Mouse (Mus musculus): ENCODE measurements at regions not wholly inside any gene's neighbourhood (a gene's known extent, or its start where the extent isn't known, plus 50 kb on each side); places are given as distances from the start of the nearest gene placed in this dataset.

GRCm38 (mm10) chr3:39784901-39785300, 746.2 kb upstream of the Intu start:
- Histone ChIP-seq H3K27me3 (ENCODE audit: control insufficient read depth, insufficient read depth, low read length) (no peaks in the 10 kb centered on the region), H3K9ac (ENCODE audit: low read length) (no peak overlapping the region), H3K27ac (replicated peaks) (no peak overlapping the region), H3K36me3 (ENCODE audit: control insufficient read depth, insufficient read depth, low read length) (no peaks in the 10 kb centered on the region), H3K4me2 (replicated peaks; ENCODE audit: low read depth) (no peak overlapping the region), H3K4me1 (replicated peaks; ENCODE audit: control insufficient read depth, insufficient read depth) (no peaks in the 10 kb centered on the region), H3K4me3 (ENCODE audit: low read depth, low read length) (no peak overlapping the region), H3K9me3 (ENCODE audit: control insufficient read depth, low read length) (no peaks in the 10 kb centered on the region)
- 87% methylated on average over 2 of the region's 2 CpGs for WGBS
- TF ChIP-seq CTCF (IDR thresholded peaks at IDR 0.05; ENCODE audit: low read depth), result no peak
- no peak for TF ChIP-seq EP300 (optimal IDR thresholded peaks at IDR 0.05)
- no peak for DNase-seq (ENCODE audit: low spot score)
- ATAC-seq (ENCODE audit: low FRiP score, low TSS enrichment), result no peak

DNA sequence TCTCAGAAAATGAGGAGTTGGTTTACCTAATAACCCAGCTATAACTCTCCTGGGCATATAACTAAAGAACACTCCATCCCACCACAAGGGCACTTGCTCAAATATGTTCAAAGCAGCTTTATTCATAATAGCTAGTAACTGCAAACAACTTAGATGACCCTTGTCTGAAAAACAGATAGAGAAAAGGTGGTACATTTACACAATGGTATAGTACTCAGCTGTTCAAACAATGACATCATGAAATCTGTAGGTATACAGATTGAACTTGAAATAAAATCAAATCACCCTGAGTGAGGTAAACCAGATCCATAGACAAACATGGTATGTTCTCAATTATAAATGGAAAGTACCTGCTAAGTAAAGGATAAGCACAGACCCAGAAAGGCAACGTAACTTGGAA, 721.5 kb upstream of the Intu start:
- TF ChIP-seq EP300 (optimal IDR thresholded peaks at IDR 0.05) (no peak), CTCF (IDR thresholded peaks at IDR 0.05; ENCODE audit: low read depth) (no peak)
- no peaks in the 10 kb centered on the region for H3K4me1 ChIP-seq (replicated peaks; ENCODE audit: control insufficient read depth, insufficient read depth)
- ATAC-seq (ENCODE audit: low FRiP score, low TSS enrichment) (no peak), DNase-seq (ENCODE audit: low spot score) (no peak)
- H3K9me3 ChIP-seq (ENCODE audit: control insufficient read depth, low read length), result no peaks in the 10 kb centered on the region
- WGBS, result 58% methylated on average over 1 of the region's 1 CpGs
- no peak overlapping the region for H3K4me3 ChIP-seq (ENCODE audit: low read depth, low read length)
- H3K9ac ChIP-seq (ENCODE audit: low read length), result no peak overlapping the region
- no peak overlapping the region for H3K27ac ChIP-seq (replicated peaks)
- no peak overlapping the region for H3K4me2 ChIP-seq (replicated peaks; ENCODE audit: low read depth)
- no peaks in the 10 kb centered on the region for H3K36me3 ChIP-seq (ENCODE audit: control insufficient read depth, insufficient read depth, low read length)
- H3K27me3 ChIP-seq (ENCODE audit: control insufficient read depth, insufficient read depth, low read length), result no peaks in the 10 kb centered on the region

- H3K27me3 ChIP-seq (ENCODE audit: control insufficient read depth, insufficient read depth, low read length), result no peaks in the 10 kb centered on the region
- H3K9ac ChIP-seq (ENCODE audit: low read length), result no peak overlapping the region
- 9% methylated on average over 6 of the region's 6 CpGs for WGBS
- H3K9me3 ChIP-seq (ENCODE audit: control insufficient read depth, low read length), result no peaks in the 10 kb centered on the region
- H3K4me1 ChIP-seq (replicated peaks; ENCODE audit: control insufficient read depth, insufficient read depth), result no peaks in the 10 kb centered on the region
- ATAC-seq (ENCODE audit: low FRiP score, low TSS enrichment) (no peak), DNase-seq (ENCODE audit: low spot score) (peak; percentile 35)
- H3K4me3 ChIP-seq (ENCODE audit: low read depth, low read length), result no peak overlapping the region
- no peak overlapping the region for H3K4me2 ChIP-seq (replicated peaks; ENCODE audit: low read depth)
- no peaks in the 10 kb centered on the region for H3K36me3 ChIP-seq (ENCODE audit: control insufficient read depth, insufficient read depth, low read length)
- no peak overlapping the region for H3K27ac ChIP-seq (replicated peaks)
- no peak for TF ChIP-seq EP300 (optimal IDR thresholded peaks at IDR 0.05)
- TF ChIP-seq CTCF (IDR thresholded peaks at IDR 0.05; ENCODE audit: low read depth), result peak; percentile 91
Observed at GRCm38 (mm10) chr3:39814814-39815213, 716.3 kb upstream of the Intu start.

GRCm38 (mm10) chr3:39830488-39831056, 700.5 kb upstream of the Intu start:
- no peaks in the 10 kb centered on the region for H3K4me1 ChIP-seq (replicated peaks; ENCODE audit: control insufficient read depth, insufficient read depth)
- H3K27ac ChIP-seq (replicated peaks), result no peak overlapping the region
- H3K9ac ChIP-seq (ENCODE audit: low read length), result no peak overlapping the region
- no peaks in the 10 kb centered on the region for H3K36me3 ChIP-seq (ENCODE audit: control insufficient read depth, insufficient read depth, low read length)
- H3K9me3 ChIP-seq (ENCODE audit: control insufficient read depth, low read length), result no peaks in the 10 kb centered on the region
- TF ChIP-seq EP300 (optimal IDR thresholded peaks at IDR 0.05) (no peak), CTCF (IDR thresholded peaks at IDR 0.05; ENCODE audit: low read depth) (no peak)
- H3K4me3 ChIP-seq (ENCODE audit: low read depth, low read length), result no peak overlapping the region
- no peak overlapping the region for H3K4me2 ChIP-seq (replicated peaks; ENCODE audit: low read depth)
- WGBS, result 86% methylated on average over 8 of the region's 8 CpGs
- H3K27me3 ChIP-seq (ENCODE audit: control insufficient read depth, insufficient read depth, low read length), result no peaks in the 10 kb centered on the region
- DNase-seq (ENCODE audit: low spot score) (no peak), ATAC-seq (ENCODE audit: low FRiP score, low TSS enrichment) (no peak)

GRCm38 (mm10) chr3:39838377-39839145, 692.5 kb upstream of the Intu start:
- H3K27me3 ChIP-seq (ENCODE audit: control insufficient read depth, insufficient read depth, low read length), result no peaks in the 10 kb centered on the region
- no peak overlapping the region for H3K4me2 ChIP-seq (replicated peaks; ENCODE audit: low read depth)
- WGBS, result 64% methylated on average over 6 of the region's 6 CpGs
- H3K36me3 ChIP-seq (ENCODE audit: control insufficient read depth, insufficient read depth, low read length), result no peaks in the 10 kb centered on the region
- no peak overlapping the region for H3K27ac ChIP-seq (replicated peaks)
- TF ChIP-seq EP300 (optimal IDR thresholded peaks at IDR 0.05) (no peak), CTCF (IDR thresholded peaks at IDR 0.05; ENCODE audit: low read depth) (no peak)
- no peaks in the 10 kb centered on the region for H3K9me3 ChIP-seq (ENCODE audit: control insufficient read depth, low read length)
- no peaks in the 10 kb centered on the region for H3K4me1 ChIP-seq (replicated peaks; ENCODE audit: control insufficient read depth, insufficient read depth)
- no peak overlapping the region for H3K9ac ChIP-seq (ENCODE audit: low read length)
- ATAC-seq (ENCODE audit: low FRiP score, low TSS enrichment) (no peak), DNase-seq (ENCODE audit: low spot score) (no peak)
- no peak overlapping the region for H3K4me3 ChIP-seq (ENCODE audit: low read depth, low read length)

DNA sequence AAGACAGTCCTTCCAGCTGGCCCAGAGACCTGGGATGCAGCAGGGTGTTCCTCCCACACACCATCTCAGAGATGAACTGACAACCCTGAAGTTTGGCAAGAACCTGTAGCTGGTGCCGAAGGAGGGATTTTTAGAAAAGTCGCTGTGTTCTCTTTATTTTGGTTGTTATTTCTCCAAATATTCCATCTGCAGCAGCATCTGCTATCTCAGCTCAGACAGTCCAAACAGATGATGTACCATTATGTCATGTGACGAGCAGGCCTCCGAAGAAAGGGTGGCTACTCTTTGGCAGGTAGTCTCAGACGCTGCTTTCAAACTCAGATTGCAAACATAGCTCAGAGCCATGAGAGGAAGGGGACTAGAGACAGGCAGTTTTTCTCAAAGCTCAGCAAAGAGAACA, 690.1 kb upstream of the Intu start:
- ATAC-seq (ENCODE audit: low FRiP score, low TSS enrichment) (no peak), DNase-seq (ENCODE audit: low spot score) (no peak)
- H3K4me1 ChIP-seq (replicated peaks; ENCODE audit: control insufficient read depth, insufficient read depth), result no peaks in the 10 kb centered on the region
- no peak overlapping the region for H3K4me3 ChIP-seq (ENCODE audit: low read depth, low read length)
- H3K9me3 ChIP-seq (ENCODE audit: control insufficient read depth, low read length), result no peaks in the 10 kb centered on the region
- no peak overlapping the region for H3K9ac ChIP-seq (ENCODE audit: low read length)
- TF ChIP-seq CTCF (IDR thresholded peaks at IDR 0.05; ENCODE audit: low read depth), result no peak
- no peaks in the 10 kb centered on the region for H3K27me3 ChIP-seq (ENCODE audit: control insufficient read depth, insufficient read depth, low read length)
- H3K36me3 ChIP-seq (ENCODE audit: control insufficient read depth, insufficient read depth, low read length), result no peaks in the 10 kb centered on the region
- H3K27ac ChIP-seq (replicated peaks), result no peak overlapping the region
- no peak overlapping the region for H3K4me2 ChIP-seq (replicated peaks; ENCODE audit: low read depth)
- 84% methylated on average over 5 of the region's 5 CpGs for WGBS

All from stomach, postnatal 0 days (tissue).